Mouse (Mus musculus): ENCODE measurements around the gene Ush1g.

Ush1g gene

GRCm38 (mm10) chr11:115267061-115267883 lies 54.6 kb downstream of the Ush1g start, which contains the start of gene Grin2c:
TSS of gene Grin2c (minus strand) at chr11:115267243.
- no peak for DNase-seq

GRCm38 (mm10) chr11:115266400-115266778 lies 55.5 kb downstream of the Ush1g start:
- no peak for DNase-seq

- no peak for DNase-seq
These were observed 56.0 kb downstream of the Ush1g start for GRCm38 (mm10) chr11:115265771-115266399.
